Mouse (Mus musculus) forebrain, embryonic 10.5 days (tissue): ENCODE results near the gene Prpf4b. TPM values are rescaled to one million over a fixed set of nuclear protein-coding genes. Genes with fewer than 3 reads are reported as not detected.

Experiments
- polyA plus RNA-seq: library from polyadenylated mRNA; unstranded; fragments of >200 nt; fragmentation: Nextera tagmentation; extraction: Ambion mirVana; gene quantifications from 2 replicates; pipeline ENCODE4 v1.2.1, GENCODE M21; 2016

Prpf4b gene
- polyA plus RNA-seq, 1 experiment from 2014 or later, result 69.7 TPM

Other genes starting within 250 kb of the Prpf4b start
- gene Pxdc1, start 221.8 kb upstream of the Prpf4b start, polyA plus RNA-seq, result 4.0 and 5.6 TPM in 2 replicates
- not detected in 2 replicates for gene Fam50b, start 140.5 kb upstream of the Prpf4b start, polyA plus RNA-seq
- 0.45 and 0.53 TPM in 2 replicates for gene Fam217a, start 49.0 kb downstream of the Prpf4b start, polyA plus RNA-seq
- gene 4933417A18Rik, start 49.1 kb downstream of the Prpf4b start, polyA plus RNA-seq, result not detected in 2 replicates
- gene Eci3, start 88.5 kb downstream of the Prpf4b start, polyA plus RNA-seq, result 0.11 TPM in 1 of 2 replicates, not detected in the other
- gene Eci2, start 151.8 kb downstream of the Prpf4b start, polyA plus RNA-seq, result 86.4 and 87.2 TPM in 2 replicates